18 mouse cellular contexts compared by ENCODE assay signal in the genomic region with DNA sequence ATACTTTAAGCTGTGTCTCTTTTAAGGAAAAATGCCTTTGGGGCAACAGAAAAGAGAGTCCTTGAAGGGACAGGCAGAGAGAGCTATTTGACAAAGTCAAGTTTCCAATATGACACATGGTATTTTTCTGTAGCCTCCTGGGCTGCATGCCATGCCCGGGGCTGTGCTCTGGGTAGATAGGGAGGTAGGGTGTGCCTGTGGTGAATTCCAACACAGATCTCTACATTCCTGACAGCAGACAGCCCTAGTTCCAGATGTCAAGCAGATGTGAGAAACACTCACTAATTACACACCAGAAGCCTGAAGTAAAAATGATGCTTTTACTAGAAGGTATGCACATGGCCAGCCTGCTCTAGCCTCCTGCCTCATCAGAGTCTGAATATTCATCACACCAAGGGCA. TPM values are rescaled to one million over a fixed set of nuclear protein-coding genes. Genes with fewer than 3 reads are reported as not detected.
DNase-seq lines count a peak whose midpoint lies in the region; ATAC-seq and TF ChIP-seq lines count a peak whose summit lies in the region.
"Had no signal": no experiment of that assay in that cellular context is flagged by ENCODE, and none has a peak within 500 bp of the region (broad histone marks: within the 10 kb centered on the region; RNA-seq: fewer than 3 reads in every experiment).

No protein-coding gene starts in this region.

- H3K4me1 ChIP-seq in liver, postnatal 0 days (ENCODE audit: insufficient read depth), result peaks cover 4% of the 10 kb centered on the region
- no peaks in the 10 kb centered on the region for H3K4me1 ChIP-seq in intestine, embryonic 16.5 days (ENCODE audit: control insufficient read depth, insufficient read depth, low read length)
- H3K4me1 ChIP-seq: embryonic facial prominence, embryonic 13.5 days; forebrain, embryonic 13.5 days; lung, embryonic 15.5 days; midbrain, embryonic 12.5 days had no signal

- 41% methylated on average over 1 of the region's 1 CpGs for WGBS in liver, postnatal 0 days (ENCODE audit: insufficient replicate concordance)
- 57% methylated on average over 1 of the region's 1 CpGs for WGBS in intestine, embryonic 16.5 days

- no peak overlapping the region for H3K4me3 ChIP-seq in liver, postnatal 0 days (ENCODE audit: low read depth, low read length)
- H3K4me3 ChIP-seq in intestine, embryonic 16.5 days (ENCODE audit: low read length), result no peak overlapping the region
- H3K4me3 ChIP-seq: embryonic facial prominence, embryonic 13.5 days; forebrain, embryonic 13.5 days; gastrocnemius, adult 2 months; lung, embryonic 15.5 days; midbrain, embryonic 12.5 days; myocyte had no signal

- ATAC-seq in erythroblast, adult 5-6 weeks (replicated peaks; ENCODE audit: low FRiP score, poor library complexity, severe bottlenecking), result peak; percentile 91
- peak; percentile 98 for ATAC-seq in liver, postnatal 0 days
- no peak for ATAC-seq in intestine, embryonic 16.5 days
- ATAC-seq: forebrain, embryonic 13.5 days had no signal

- no peaks in the 10 kb centered on the region for H3K36me3 ChIP-seq in liver, postnatal 0 days (replicated peaks; ENCODE audit: insufficient read depth, low read length)
- no peaks in the 10 kb centered on the region for H3K36me3 ChIP-seq in intestine, embryonic 16.5 days (ENCODE audit: control insufficient read depth, insufficient read depth, low read length)
- H3K36me3 ChIP-seq: embryonic facial prominence, embryonic 13.5 days; lung, embryonic 15.5 days; midbrain, embryonic 12.5 days had no signal

- DNase-seq in 3134 (ENCODE audit: extremely low read depth, insufficient read length, low spot score) (peak; percentile 43), 3T3-L1 (ENCODE audit: low read depth, low spot score) (peak; percentile 95)
- peak; percentile 70 for DNase-seq in liver, postnatal 0 days
- DNase-seq in thymus, postnatal 14 days, result no peak
- DNase-seq in gastrocnemius, postnatal 36 days, result no peak
- no peak for DNase-seq in cerebellum, postnatal 25 days
- DNase-seq: adrenal gland, adult 2 months; cerebellum, postnatal 10 days; gastrocnemius, adult 2 months; layer of hippocampus, adult 9-11 months; right cerebral cortex, postnatal 14 days had no signal

- H3K4me2 ChIP-seq in liver, postnatal 0 days (ENCODE audit: low read depth, low read length), result no peak overlapping the region
- H3K4me2 ChIP-seq in intestine, embryonic 16.5 days (ENCODE audit: low read depth, low read length), result no peak overlapping the region
- H3K4me2 ChIP-seq: embryonic facial prominence, embryonic 13.5 days; forebrain, embryonic 13.5 days; lung, embryonic 15.5 days; midbrain, embryonic 12.5 days had no signal

- TF ChIP-seq CTCF in liver, postnatal 0 days (IDR thresholded peaks at IDR 0.05; ENCODE audit: low read depth), result no peak

- H3K9me3 ChIP-seq in liver, postnatal 0 days (ENCODE audit: low read length), result no peaks in the 10 kb centered on the region
- peaks cover 4% of the 10 kb centered on the region; the same call in 1 of the 2 replicates for H3K9me3 ChIP-seq in intestine, embryonic 16.5 days (ENCODE audit: control insufficient read depth, low read length)
- H3K9me3 ChIP-seq: lung, embryonic 15.5 days; midbrain, embryonic 12.5 days had no signal

- no peak overlapping the region for H3K9ac ChIP-seq in liver, postnatal 0 days (replicated peaks)
- H3K9ac ChIP-seq in intestine, embryonic 16.5 days (ENCODE audit: low read depth, low read length), result no peak overlapping the region
- H3K9ac ChIP-seq: embryonic facial prominence, embryonic 13.5 days; forebrain, embryonic 13.5 days; lung, embryonic 15.5 days; midbrain, embryonic 12.5 days had no signal

- TF ChIP-seq EP300 in liver, postnatal 0 days (IDR thresholded peaks at IDR 0.05; ENCODE audit: low read depth), result peak; percentile 92

- intact Hi-C loops in gastrocnemius, postnatal 36 days (cut with DNase I), result no loop called here

- peak overlapping the region; percentile 66 for H3K27ac ChIP-seq in liver, postnatal 0 days (ENCODE audit: low read depth)
- no peak overlapping the region for H3K27ac ChIP-seq in intestine, embryonic 16.5 days (ENCODE audit: low read length)
- H3K27ac ChIP-seq: embryonic facial prominence, embryonic 13.5 days; forebrain, embryonic 13.5 days; gastrocnemius, adult 2 months; lung, embryonic 15.5 days; midbrain, embryonic 12.5 days had no signal

- H3K27me3 ChIP-seq in liver, postnatal 0 days (ENCODE audit: insufficient read depth, low read length), result no peaks in the 10 kb centered on the region
- no peaks in the 10 kb centered on the region for H3K27me3 ChIP-seq in intestine, embryonic 16.5 days (replicated peaks; ENCODE audit: control insufficient read depth, insufficient read depth, low read length)
- H3K27me3 ChIP-seq: embryonic facial prominence, embryonic 13.5 days; forebrain, embryonic 13.5 days; lung, embryonic 15.5 days; midbrain, embryonic 12.5 days had no signal

RNA-seq across cellular contexts. Expression of a gene that starts 39.2 kb away (rescaled TPM):
- 7.5 and 13.8 TPM in 2 replicates for total RNA-seq in erythroblast, adult 5-6 weeks (2015; ENCODE audit: low replicate concordance)
- 6.7 and 8.2 TPM in 2 replicates for total RNA-seq in erythroblast, adult 5-6 weeks (2017; ENCODE audit: low replicate concordance)
- 54.7 and 60.6 TPM in 2 replicates for polyA plus RNA-seq in liver, postnatal 0 days (2015; fragmentation: Nextera tagmentation; extraction: Ambion mirVana)
- polyA plus RNA-seq in intestine, embryonic 16.5 days (2015; fragmentation: Nextera tagmentation; extraction: Ambion mirVana), result 60.9 and 63.3 TPM in 2 replicates
- total RNA-seq in gastrocnemius, postnatal 36 days (2021), result 10 to 100 TPM; 36.4 to 45.0 TPM

RNA-seq across cellular contexts. Expression of a gene that starts 44.1 kb away (rescaled TPM):
- 261 and 395 TPM in 2 replicates for total RNA-seq in erythroblast, adult 5-6 weeks (2015; ENCODE audit: low replicate concordance)
- total RNA-seq in erythroblast, adult 5-6 weeks (2017; ENCODE audit: low replicate concordance), result 226 and 278 TPM in 2 replicates
- polyA plus RNA-seq in liver, postnatal 0 days (2015; fragmentation: Nextera tagmentation; extraction: Ambion mirVana), result 29.8 and 33.2 TPM in 2 replicates
- polyA plus RNA-seq in intestine, embryonic 16.5 days (2015; fragmentation: Nextera tagmentation; extraction: Ambion mirVana), result 17.3 and 18.0 TPM in 2 replicates
- 10 to 100 TPM; 27.5 to 30.0 TPM for total RNA-seq in gastrocnemius, postnatal 36 days (2021)

Comparison
In these comparisons a context has a peak if more than half of its experiments do, and no peak if none do; other contexts are left out.
1. DNase-seq: peak in 3134 (single experiment), 3T3-L1 (single experiment) and liver, postnatal 0 days (single experiment); none in thymus, postnatal 14 days (single experiment), gastrocnemius, postnatal 36 days (0 of 2) and cerebellum, postnatal 25 days (0 of 2).
2. RNA of a gene that starts 44.1 kb away (total RNA-seq): 226 to 395 TPM in erythroblast, adult 5-6 weeks; 27.5 to 30.0 TPM in gastrocnemius, postnatal 36 days; every median in the first group is over 4 times any median in the second.